Mouse (Mus musculus) embryonic fibroblast, embryonic 13.5 days (primary cell): ENCODE measurements around the gene Tbc1d1.

Experiments used
- CTCF ChIP-seq: IDR thresholded peaks from 2 replicates; pipeline ENCODE4 v1.5.1; 2011; ENCODE audit warnings: mild to moderate bottlenecking, control low read depth, low read length, moderate library complexity, borderline replicate concordance; ENCODE audit not compliant: insufficient read depth
- POLR2A ChIP-seq: IDR thresholded peaks from 2 replicates; pipeline ENCODE4 v1.6.1; 2011; ENCODE audit warnings: low read depth, mild to moderate bottlenecking, control low read depth, low read length, moderate library complexity

- TF ChIP-seq CTCF (no peak), POLR2A (no peak)
These were observed 2.4 kb downstream of the Tbc1d1 start for GRCm38 (mm10) chr5:64158501-64158900.
